19 mouse cellular contexts compared by ENCODE assay signal in the genomic region with DNA sequence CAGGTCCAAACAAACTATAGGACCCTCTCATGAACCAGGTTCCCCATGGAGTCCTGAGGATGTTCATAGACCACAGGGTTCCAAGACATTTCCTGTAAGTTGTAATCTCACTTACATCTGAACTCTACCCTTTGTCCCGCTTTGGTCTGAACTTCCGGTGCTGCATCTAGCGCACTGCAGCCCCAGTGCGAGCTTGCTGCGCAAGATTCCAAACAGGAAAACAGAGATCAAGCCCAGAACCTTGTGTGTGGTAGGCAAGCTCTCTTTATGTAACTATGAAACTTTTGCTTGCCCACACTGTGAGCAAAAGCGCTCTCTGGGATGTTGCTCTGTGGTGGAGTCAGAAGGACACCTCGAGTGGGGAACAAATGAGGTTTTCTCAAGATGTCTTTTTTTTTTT. TPM values are rescaled to one million over a fixed set of nuclear protein-coding genes. Genes with fewer than 3 reads are reported as not detected.
DNase-seq lines count a peak whose midpoint lies in the region; ATAC-seq and TF ChIP-seq lines count a peak whose summit lies in the region.
"Had no signal": no experiment of that assay in that cellular context is flagged by ENCODE, and none has a peak within 500 bp of the region (broad histone marks: within the 10 kb centered on the region; RNA-seq: fewer than 3 reads in every experiment).

No protein-coding gene starts in this region.

- H3K36me3 ChIP-seq in megakaryocyte, embryonic 14.5 days (replicated peaks; ENCODE audit: low read length): peaks cover 90% of the 10 kb centered on the region
- H3K36me3 ChIP-seq: forebrain, embryonic 10.5 days; heart, embryonic 15.5 days; neural tube, embryonic 13.5 days had no signal

- H3K27ac ChIP-seq in gastrocnemius, adult 2 months: peak overlapping the region; percentile 97
- H3K27ac ChIP-seq: forebrain, embryonic 10.5 days; heart, embryonic 15.5 days; neural tube, embryonic 13.5 days had no signal

- TF ChIP-seq POLR2A in lung, adult 2 months (IDR thresholded peaks at IDR 0.05; ENCODE audit: borderline replicate concordance, extremely low read depth, low read depth, low read length): no peak

- TF ChIP-seq CTCF in gastrocnemius, adult 2 months (IDR thresholded peaks at IDR 0.05): no peak
- no peak for TF ChIP-seq CTCF in lung, adult 2 months (IDR thresholded peaks at IDR 0.05; ENCODE audit: insufficient read depth, low read length)

- intact Hi-C loops in gastrocnemius, adult 2 months (cut with DNase I): no loop called here

- no peaks in the 10 kb centered on the region for H3K27me3 ChIP-seq in megakaryocyte, embryonic 14.5 days (replicated peaks)
- H3K27me3 ChIP-seq: heart, embryonic 15.5 days had no signal

- H3K4me3 ChIP-seq in gastrocnemius, adult 2 months: peak overlapping the region; percentile 86
- peak overlapping the region; percentile 76 for H3K4me3 ChIP-seq in megakaryocyte, embryonic 14.5 days (replicated peaks)
- H3K4me3 ChIP-seq in lung, adult 2 months (replicated peaks; ENCODE audit: extremely low read depth, low read depth, low read length): no peak overlapping the region
- H3K4me3 ChIP-seq: forebrain, embryonic 10.5 days; heart, embryonic 15.5 days; neural tube, embryonic 13.5 days had no signal

- H3K4me1 ChIP-seq in megakaryocyte, embryonic 14.5 days: peaks cover 100% of the 10 kb centered on the region
- H3K4me1 ChIP-seq in lung, adult 2 months (ENCODE audit: control insufficient read depth, insufficient read depth, low read length): no peaks in the 10 kb centered on the region
- H3K4me1 ChIP-seq: forebrain, embryonic 10.5 days; neural tube, embryonic 13.5 days had no signal

- 57% methylated on average over 7 of the region's 7 CpGs for WGBS in lung, adult 2 months

- peak; percentile 81 for ATAC-seq in activated CD4-positive, CD25-positive, alpha-beta regulatory T cell, adult 4 months
- ATAC-seq in cerebellum, adult (ENCODE audit: insufficient number of reproducible peaks, low FRiP score, low TSS enrichment): no peak
- ATAC-seq: hindbrain, embryonic 16.5 days had no signal

- DNase-seq in gastrocnemius, adult 2 months: no peak
- no peak for DNase-seq in gastrocnemius, adult 8-10 months (ENCODE audit: low spot score in 2 of 2)
- peak; percentile 45 to 49 for DNase-seq in thymus, postnatal 36 days
- no peak for DNase-seq in cerebellum, postnatal 25 days
- no peak for DNase-seq in lung, adult 2 months
- DNase-seq: adrenal gland, adult 8-10 months; cerebellum, postnatal 14 days; heart, adult 18-20 months; kidney, adult 11 months; left cerebral cortex, postnatal 4 days; liver; lung, postnatal 14 days had no signal

- no peaks in the 10 kb centered on the region for H3K9me3 ChIP-seq in megakaryocyte, embryonic 14.5 days
- H3K9me3 ChIP-seq: heart, embryonic 15.5 days; neural tube, embryonic 13.5 days had no signal

RNA-seq across cellular contexts. Expression of gene Tuba8, which starts 7.5 kb away (rescaled TPM):
- 100 to 1,000 TPM; 201 to 248 TPM for total RNA-seq in gastrocnemius, adult 2 months (2021)
- total RNA-seq in gastrocnemius, adult 8-10 months (2022): 100 to 1,000 TPM; 231 to 245 (median 239) TPM
- under 1 TPM; 0.42 to 0.51 TPM for polyA plus RNA-seq in activated CD4-positive, CD25-positive, alpha-beta regulatory T cell, adult 4 months (2017; shearing (Covaris generic))
- 75.1 and 120 TPM in 2 replicates for polyA plus RNA-seq in megakaryocyte, embryonic 14.5 days (2012; ENCODE audit: insufficient read depth, low replicate concordance)
- 3.2 and 12.0 TPM in 2 replicates for polyA plus RNA-seq in lung, adult 2 months (2012; rRNA removed)

RNA-seq across cellular contexts. Expression of gene Usp18, which starts 27.7 kb away (rescaled TPM):
- 1 to 10 TPM in 1 of 2 experiments, under 1 TPM in 1; 0.89 to 1.5 TPM for total RNA-seq in gastrocnemius, adult 2 months (2021)
- 1 to 10 TPM; 1.0 to 1.5 (median 1.3) TPM for total RNA-seq in gastrocnemius, adult 8-10 months (2022)
- polyA plus RNA-seq in activated CD4-positive, CD25-positive, alpha-beta regulatory T cell, adult 4 months (2017; shearing (Covaris generic)): 10 to 100 TPM; 75.8 to 85.7 TPM
- polyA plus RNA-seq in megakaryocyte, embryonic 14.5 days (2012; ENCODE audit: insufficient read depth, low replicate concordance): 1.2 TPM in 1 of 2 replicates, not detected in the other
- polyA plus RNA-seq in lung, adult 2 months (2012; rRNA removed): 10.3 and 15.0 TPM in 2 replicates
- total RNA-seq: left cerebral cortex, postnatal 4 days had no signal

RNA-seq across cellular contexts. Expression of gene Pex26, which starts 34.5 kb away (rescaled TPM):
- total RNA-seq in gastrocnemius, adult 2 months (2021): 1 to 10 TPM; 3.5 to 3.8 TPM
- total RNA-seq in gastrocnemius, adult 8-10 months (2022): 1 to 10 TPM; 2.7 to 3.9 (median 3.5) TPM
- polyA plus RNA-seq in activated CD4-positive, CD25-positive, alpha-beta regulatory T cell, adult 4 months (2017; shearing (Covaris generic)): 1 to 10 TPM; 1.9 to 2.1 TPM
- 3.6 and 7.2 TPM in 2 replicates for polyA plus RNA-seq in megakaryocyte, embryonic 14.5 days (2012; ENCODE audit: insufficient read depth, low replicate concordance)
- polyA plus RNA-seq in lung, adult 2 months (2012; rRNA removed): 13.0 and 13.5 TPM in 2 replicates

Comparison
In these comparisons a context has a peak if more than half of its experiments do, and no peak if none do; other contexts are left out.
1. DNase-seq: peak in thymus, postnatal 36 days (2 of 2); none in gastrocnemius, adult 2 months (single experiment), gastrocnemius, adult 8-10 months (0 of 2), cerebellum, postnatal 25 days (0 of 2) and lung, adult 2 months (single experiment).